Mouse (Mus musculus): ENCODE measurements around the gene Upk3a. TPM values are rescaled to one million over a fixed set of nuclear protein-coding genes. Genes with fewer than 3 reads are reported as not detected.
"Not testable (repeated sequence)": the region's sequence is repeated elsewhere in the genome, so short reads cannot be mapped to it uniquely, and the experiment has no call there.

Upk3a gene
- polyA plus RNA-seq, 1 experiment from 2014 or later: 27.2 TPM

GRCm38 (mm10) chr15:85011895-85012661 lies 4.9 kb upstream of the Upk3a start:
- Histone ChIP-seq H3K9me3 (replicated peaks) (no peaks in the 10 kb centered on the region), H3K27ac (peak overlapping the region; percentile 75), H3K4me2 (peak overlapping the region; percentile 19; the same call in 1 of the 2 replicates), H3K4me1 (peaks cover 18% of the 10 kb centered on the region), H3K27me3 (peaks cover 18% of the 10 kb centered on the region), H3K36me3 (no peaks in the 10 kb centered on the region), H3K9ac (no peak overlapping the region), H3K4me3 (replicated peaks) (no peak overlapping the region)
- 23% methylated on average over 19 of the region's 19 CpGs for WGBS
- no peak for ATAC-seq (replicated peaks; ENCODE audit: low FRiP score)

DNA sequence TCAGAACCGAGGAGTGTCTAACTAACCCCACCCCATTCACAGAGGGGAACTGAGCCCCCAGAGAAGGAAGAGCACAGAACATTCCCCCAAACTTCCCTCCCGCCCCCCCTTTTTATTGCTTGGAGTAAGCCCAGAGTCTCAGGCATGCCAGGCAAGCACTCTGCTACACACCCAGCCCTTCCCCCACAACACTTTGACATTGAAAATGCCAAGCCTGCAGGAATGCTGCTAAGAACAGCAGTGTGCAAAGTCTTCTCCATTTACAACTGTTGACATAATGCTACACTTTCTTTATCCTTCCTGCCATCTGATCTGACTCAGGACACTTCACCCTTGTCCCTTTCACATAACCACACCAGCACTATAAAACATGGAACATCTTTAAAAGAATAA lies 4.3 kb upstream of the Upk3a start:
- Histone ChIP-seq H3K4me3 (replicated peaks) (no peak overlapping the region), H3K36me3 (no peaks in the 10 kb centered on the region)

DNA sequence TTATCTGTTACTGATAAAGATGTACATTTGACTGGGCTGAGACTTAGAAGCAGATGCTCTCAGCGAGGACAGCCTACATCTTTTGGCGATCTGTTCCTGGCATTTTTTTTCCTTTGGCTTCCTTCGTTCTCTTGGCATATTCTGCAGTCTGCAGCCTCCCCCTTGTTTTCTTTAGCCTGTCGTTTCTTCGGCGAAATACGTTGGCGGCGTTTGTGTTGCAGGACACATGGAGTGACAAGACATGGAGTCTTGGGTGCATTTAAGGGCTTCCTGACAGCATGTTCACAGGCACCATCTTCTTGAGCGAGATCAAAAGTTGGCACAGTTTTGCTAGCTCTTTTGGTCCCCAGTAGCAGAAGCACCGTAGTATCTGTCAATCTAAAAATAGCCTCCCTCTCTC lies 1.2 kb upstream of the Upk3a start:
- no peak overlapping the region for H3K4me3 ChIP-seq (replicated peaks)
- no peak overlapping the region for H3K9ac ChIP-seq
- H3K36me3 ChIP-seq: no peaks in the 10 kb centered on the region
- H3K27me3 ChIP-seq: peaks cover 25% of the 10 kb centered on the region
- ATAC-seq (replicated peaks; ENCODE audit: low FRiP score): no peak
- no peak overlapping the region for H3K27ac ChIP-seq
- no peaks in the 10 kb centered on the region for H3K9me3 ChIP-seq (replicated peaks)
- WGBS: 79% methylated on average over 11 of the region's 11 CpGs
- H3K4me2 ChIP-seq: no peak overlapping the region
- H3K4me1 ChIP-seq: peaks cover 20% of the 10 kb centered on the region

More for the DNA sequence above, 4.3 kb upstream of the Upk3a start:
- ATAC-seq (replicated peaks; ENCODE audit: low FRiP score): 0 out of 2 replicates have a peak, but pooled peaks have one; percentile 56
- peak overlapping the region; percentile 19; the same call in 1 of the 2 replicates for H3K4me2 ChIP-seq
- WGBS: 39% methylated on average over 2 of the region's 2 CpGs
- no peaks in the 10 kb centered on the region for H3K9me3 ChIP-seq (replicated peaks)
- H3K9ac ChIP-seq: no peak overlapping the region
- peaks cover 20% of the 10 kb centered on the region for H3K4me1 ChIP-seq
- peaks cover 24% of the 10 kb centered on the region for H3K27me3 ChIP-seq
- peak overlapping the region; percentile 75; the same call in 1 of the 2 replicates for H3K27ac ChIP-seq

DNA sequence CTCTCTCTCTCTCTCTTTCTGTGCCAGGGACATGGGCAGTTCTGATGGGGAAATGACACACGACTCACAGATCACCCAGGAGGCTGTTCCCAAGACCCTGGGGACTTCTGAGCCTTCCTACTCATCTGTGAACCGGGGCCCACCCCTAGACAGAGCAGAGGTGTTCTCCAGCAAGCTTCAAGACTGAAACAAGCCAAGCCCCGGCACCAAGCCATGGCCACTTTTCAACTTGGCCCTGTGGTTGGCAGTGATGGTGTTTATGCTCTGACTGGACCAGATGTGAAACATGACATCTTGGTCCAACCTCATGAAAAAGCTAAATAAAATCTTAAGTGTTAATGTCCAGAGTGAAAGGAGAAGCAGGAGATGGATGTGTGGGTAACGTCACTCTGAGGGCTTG lies 5.3 kb downstream of the Upk3a start:
- ATAC-seq (replicated peaks; ENCODE audit: low FRiP score): no peak
- no peaks in the 10 kb centered on the region for H3K36me3 ChIP-seq
- no peaks in the 10 kb centered on the region for H3K9me3 ChIP-seq (replicated peaks)
- H3K27me3 ChIP-seq: peaks cover 5% of the 10 kb centered on the region
- no peak overlapping the region for H3K9ac ChIP-seq
- peaks cover 1% of the 10 kb centered on the region; the same call in 1 of the 2 replicates for H3K4me1 ChIP-seq
- H3K4me3 ChIP-seq (replicated peaks): no peak overlapping the region
- H3K27ac ChIP-seq: no peak overlapping the region
- H3K4me2 ChIP-seq: no peak overlapping the region
- WGBS: 74% methylated on average over 4 of the region's 4 CpGs

GRCm38 (mm10) chr15:85026197-85026596 lies 9.3 kb downstream of the Upk3a start:
- no peak for ATAC-seq (replicated peaks; ENCODE audit: low FRiP score)
- Histone ChIP-seq H3K4me3 (replicated peaks) (no peak overlapping the region), H3K27me3 (no peaks in the 10 kb centered on the region), H3K9ac (no peak overlapping the region), H3K36me3 (no peaks in the 10 kb centered on the region), H3K27ac (no peak overlapping the region), H3K9me3 (replicated peaks) (no peaks in the 10 kb centered on the region), H3K4me1 (no peaks in the 10 kb centered on the region), H3K4me2 (no peak overlapping the region)
- 77% methylated on average over 4 of the region's 4 CpGs for WGBS

DNA sequence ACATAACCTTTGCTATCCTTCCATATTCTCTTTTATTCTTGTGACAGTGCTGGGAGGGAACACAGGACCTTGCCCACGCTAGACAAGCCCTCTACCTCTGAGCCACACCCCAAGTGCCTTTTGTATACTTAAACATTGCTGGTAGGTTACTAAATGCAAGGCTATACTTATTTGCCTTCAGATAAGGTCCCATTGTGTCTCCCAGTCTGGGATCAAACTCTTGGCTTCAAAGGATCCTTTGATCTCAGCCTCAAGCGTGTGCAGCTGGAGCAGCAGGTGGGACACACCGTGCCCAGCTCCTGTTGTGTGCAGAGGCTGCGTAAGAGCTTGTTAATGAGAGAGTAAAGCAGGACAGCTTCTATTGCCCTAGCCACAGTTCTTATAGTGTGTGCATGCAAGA lies 10.8 kb downstream of the Upk3a start:
- Histone ChIP-seq H3K9ac (no peak overlapping the region), H3K4me3 (replicated peaks) (no peak overlapping the region), H3K9me3 (replicated peaks) (no peaks in the 10 kb centered on the region), H3K27me3 (no peaks in the 10 kb centered on the region), H3K36me3 (no peaks in the 10 kb centered on the region), H3K27ac (no peak overlapping the region), H3K4me1 (no peaks in the 10 kb centered on the region), H3K4me2 (no peak overlapping the region)
- WGBS: 45% methylated on average over 4 of the region's 4 CpGs
- ATAC-seq (replicated peaks; ENCODE audit: low FRiP score): no peak

GRCm38 (mm10) chr15:85028648-85029047 lies 11.7 kb downstream of the Upk3a start, which contains the start of gene Fam118a:
Gene Fam118a, plus strand, starts transcription at chr15:85028948.
- ATAC-seq (replicated peaks; ENCODE audit: low FRiP score); H3K4me1 ChIP-seq: not testable (repeated sequence)
- WGBS: 32% methylated on average over 1 of the region's 1 CpGs

GRCm38 (mm10) chr15:85030643-85031042 lies 13.7 kb downstream of the Upk3a start:
- not testable (repeated sequence) for H3K27me3 ChIP-seq; H3K4me1 ChIP-seq; H3K36me3 ChIP-seq; H3K27ac ChIP-seq; H3K9ac ChIP-seq; H3K9me3 ChIP-seq (replicated peaks); H3K4me2 ChIP-seq; H3K4me3 ChIP-seq (replicated peaks); ATAC-seq (replicated peaks; ENCODE audit: low FRiP score)
- WGBS: 79% methylated on average over 1 of the region's 1 CpGs

More at GRCm38 (mm10) chr15:85028648-85029047, 11.7 kb downstream of the Upk3a start, which contains the start of gene Fam118a:
- not testable (repeated sequence) for H3K4me3 ChIP-seq (replicated peaks); H3K9me3 ChIP-seq (replicated peaks); H3K27ac ChIP-seq; H3K27me3 ChIP-seq; H3K4me2 ChIP-seq; H3K9ac ChIP-seq; H3K36me3 ChIP-seq

DNA sequence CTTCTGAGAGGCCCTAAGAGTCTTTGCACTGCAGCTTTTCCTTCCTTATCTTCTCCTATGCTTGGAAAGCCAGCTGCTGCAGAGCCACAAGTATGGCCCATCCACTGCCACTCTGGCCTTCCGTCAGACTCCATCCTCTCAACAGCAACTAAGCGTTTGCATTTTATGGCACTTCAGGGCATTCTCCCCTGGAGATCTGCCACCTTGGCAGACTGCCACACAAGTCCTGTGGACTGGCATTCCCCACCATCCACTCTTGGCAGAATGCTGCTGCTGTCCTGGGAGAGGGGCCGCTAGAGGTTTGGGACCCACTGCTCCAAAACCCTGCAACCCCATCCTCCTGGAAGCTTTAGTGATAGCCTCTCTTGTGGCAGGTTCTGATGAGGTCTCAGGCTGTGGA lies 14.9 kb downstream of the Upk3a start:
- 65% methylated on average over 3 of the region's 3 CpGs for WGBS
- no peak overlapping the region for H3K27ac ChIP-seq

DNA sequence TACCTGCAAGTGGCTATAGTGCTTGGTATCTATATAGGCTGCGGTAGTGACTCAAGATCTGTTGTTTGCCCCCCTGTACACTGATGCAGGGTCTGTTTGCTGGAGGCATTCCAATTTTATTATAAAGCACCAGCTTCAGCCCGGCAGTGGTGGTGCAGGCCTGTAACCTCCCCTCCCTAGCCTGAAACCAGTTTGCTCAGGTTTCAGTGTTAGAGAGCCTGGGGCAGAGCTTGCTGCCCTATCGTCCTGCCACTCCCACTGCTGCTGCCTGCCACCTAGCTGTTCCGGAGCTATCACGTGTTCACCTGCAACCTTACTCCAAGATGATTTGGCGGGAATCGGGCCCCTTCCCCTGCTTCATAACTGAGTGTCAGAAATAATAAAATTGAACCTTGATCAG lies 17.0 kb downstream of the Upk3a start:
- not testable (repeated sequence) for H3K4me3 ChIP-seq (replicated peaks); H3K4me2 ChIP-seq; H3K27me3 ChIP-seq; ATAC-seq (replicated peaks; ENCODE audit: low FRiP score); H3K36me3 ChIP-seq; H3K9me3 ChIP-seq (replicated peaks); H3K9ac ChIP-seq
- WGBS: 33% methylated on average over 7 of the region's 7 CpGs
- Histone ChIP-seq H3K27ac (0 out of 2 replicates have a peak overlapping the region, but pooled peaks have one; percentile 10), H3K4me1 (peaks cover 22% of the 10 kb centered on the region)

More for the DNA sequence above, 14.9 kb downstream of the Upk3a start:
- Histone ChIP-seq H3K4me2 (no peak overlapping the region), H3K4me3 (replicated peaks) (no peak overlapping the region), H3K9me3 (replicated peaks) (no peaks in the 10 kb centered on the region), H3K36me3 (no peaks in the 10 kb centered on the region), H3K9ac (no peak overlapping the region), H3K27me3 (0 out of 2 replicates have a peak, but pooled peaks cover 6% of the 10 kb centered on the region), H3K4me1 (peaks cover 6% of the 10 kb centered on the region)
- ATAC-seq (replicated peaks; ENCODE audit: low FRiP score): no peak

DNA sequence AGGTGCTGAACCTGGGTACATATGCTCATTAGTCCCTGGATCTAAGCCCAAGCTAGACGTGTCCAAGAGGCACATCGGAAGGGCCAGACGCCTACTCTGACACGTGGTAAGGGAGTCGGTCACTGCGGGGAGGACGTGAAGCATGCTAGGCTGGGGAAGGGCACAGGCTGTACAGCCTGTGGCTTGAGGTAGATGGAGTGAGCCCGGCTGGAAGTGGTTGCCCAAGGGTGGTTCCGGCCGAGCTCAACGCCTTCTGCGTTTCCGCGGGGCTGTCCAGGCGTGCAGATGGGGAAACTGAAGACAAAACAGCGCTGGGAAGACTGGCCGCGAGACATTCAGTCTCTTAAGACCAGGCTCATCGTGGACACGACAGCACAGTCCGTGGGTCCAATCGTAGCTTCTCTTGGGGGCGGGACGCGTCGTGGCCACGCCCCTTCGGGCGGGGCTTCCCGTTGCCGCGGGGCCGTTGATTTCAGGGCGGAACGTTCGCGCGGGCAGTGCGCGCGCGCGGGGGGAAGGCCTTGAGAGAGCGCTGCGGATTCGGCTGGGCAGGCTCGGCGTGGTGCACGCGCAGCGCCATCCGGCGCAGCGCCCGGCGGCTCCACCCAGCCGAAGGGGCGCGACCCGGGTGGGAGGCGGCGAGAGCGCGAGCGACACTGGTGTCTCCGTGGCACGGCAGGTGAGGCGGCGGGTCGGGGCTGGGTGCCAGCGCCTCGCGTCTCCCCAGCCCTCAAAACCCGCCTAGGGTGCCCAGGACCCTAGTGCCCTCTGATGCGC lies 19.8 kb downstream of the Upk3a start:
- Histone ChIP-seq H3K9ac (peak overlapping the region; percentile 88), H3K27ac (peak overlapping the region; percentile 76)

GRCm38 (mm10) chr15:85037343-85037690 lies 20.4 kb downstream of the Upk3a start:
- 6% methylated on average over 8 of the region's 8 CpGs for WGBS
- Histone ChIP-seq H3K9me3 (replicated peaks) (no peaks in the 10 kb centered on the region), H3K36me3 (no peaks in the 10 kb centered on the region), H3K4me2 (peak overlapping the region; percentile 93), H3K27me3 (0 out of 2 replicates have a peak, but pooled peaks cover 6% of the 10 kb centered on the region), H3K9ac (peak overlapping the region; percentile 88), H3K4me3 (replicated peaks) (peak overlapping the region; percentile 77), H3K27ac (peak overlapping the region; percentile 76; the same call in 1 of the 2 replicates), H3K4me1 (peaks cover 31% of the 10 kb centered on the region)
- ATAC-seq (replicated peaks; ENCODE audit: low FRiP score): no peak

More for the DNA sequence above, 19.8 kb downstream of the Upk3a start:
- H3K9me3 ChIP-seq (replicated peaks): no peaks in the 10 kb centered on the region
- under 1% methylated on average over 72 of the region's 75 CpGs for WGBS
- H3K4me1 ChIP-seq: peaks cover 26% of the 10 kb centered on the region
- H3K4me2 ChIP-seq: peak overlapping the region; percentile 93
- ATAC-seq (replicated peaks; ENCODE audit: low FRiP score): peak; percentile 96
- H3K27me3 ChIP-seq: 0 out of 2 replicates have a peak, but pooled peaks cover 6% of the 10 kb centered on the region
- H3K36me3 ChIP-seq: no peaks in the 10 kb centered on the region
- H3K4me3 ChIP-seq (replicated peaks): peak overlapping the region; percentile 77
